Mouse (Mus musculus) myocyte (in vitro differentiated cells): ENCODE data around the gene Atg10.

Experiments
- CEBPB ChIP-seq: IDR thresholded peaks from 2 replicates; pipeline ENCODE4 v1.6.1; 2011; ENCODE audit warnings: mild to moderate bottlenecking, moderate library complexity; ENCODE audit not compliant: poor library complexity, insufficient read depth, severe bottlenecking
- E2F4 ChIP-seq: IDR thresholded peaks from one replicate; pipeline ENCODE4 v1.6.1; 2011; ENCODE audit warnings: mild to moderate bottlenecking, control low read depth, moderate library complexity; ENCODE audit not compliant: insufficient read depth
- MAX ChIP-seq: IDR thresholded peaks from one replicate; pipeline ENCODE4 v1.6.1; 2011; ENCODE audit warnings: low read depth, mild to moderate bottlenecking, control low read depth
- MYOG ChIP-seq, 3 experiments: IDR thresholded peaks; one replicate each; pipeline ENCODE4 v1.6.1; 2011; ENCODE audit warnings: control low read depth in 2 of 3, low read depth in 2 of 3, mild to moderate bottlenecking in 2 of 3; ENCODE audit not compliant: insufficient read length in 2 of 3, control insufficient read depth in 1 of 3, insufficient read depth in 1 of 3
- POLR2A ChIP-seq: IDR thresholded peaks from one replicate; pipeline ENCODE4 v1.6.1; 2011; ENCODE audit warnings: low read depth, mild to moderate bottlenecking, control low read depth, moderate library complexity; ENCODE audit not compliant: insufficient read length
- POLR2AphosphoS2 ChIP-seq: IDR thresholded peaks from one replicate; pipeline ENCODE4 v1.6.1; 2011; ENCODE audit warnings: low read depth, control low read depth; ENCODE audit not compliant: insufficient read length
- REST ChIP-seq: IDR thresholded peaks from one replicate; pipeline ENCODE4 v1.6.1; 2011; ENCODE audit warnings: mild to moderate bottlenecking, control low read depth, moderate library complexity; ENCODE audit not compliant: insufficient read depth, insufficient read length
- TCF12 ChIP-seq: IDR thresholded peaks from one replicate; pipeline ENCODE4 v1.6.1; 2011; ENCODE audit warnings: mild to moderate bottlenecking, control low read depth; ENCODE audit not compliant: poor library complexity, insufficient read depth, severe bottlenecking
- USF1 ChIP-seq: IDR thresholded peaks from one replicate; pipeline ENCODE4 v1.6.1; 2011; ENCODE audit warnings: low read depth, mild to moderate bottlenecking, control low read depth, moderate library complexity

GRCm38 (mm10) chr13:91217691-91218090 lies 6.1 kb downstream of the Atg10 start:
- TF ChIP-seq POLR2A (no peak), MAX (no peak), USF1 (no peak), POLR2AphosphoS2 (no peak), CEBPB (no peak), MYOG (IDR thresholded peaks at IDR 0.05; ENCODE audit: control insufficient read depth in 1 of 3, insufficient read depth in 1 of 3, insufficient read length in 2 of 3, low read depth in 2 of 3) (no peak), TCF12 (no peak), E2F4 (no peak), REST (no peak)
